Mouse (Mus musculus) bone marrow macrophage, adult 2 months (primary cell): ENCODE measurements around the gene St3gal6.

Experiments used
- CTCF ChIP-seq: IDR thresholded peaks from 2 replicates; pipeline ENCODE4 v1.5.1; 2012; ENCODE audit warnings: low read depth, mild to moderate bottlenecking, low read length, moderate library complexity
- POLR2A ChIP-seq: IDR thresholded peaks from 2 replicates; pipeline ENCODE4 v1.6.1; 2012; ENCODE audit warnings: mild to moderate bottlenecking, low read depth, low read length, borderline replicate concordance

DNA sequence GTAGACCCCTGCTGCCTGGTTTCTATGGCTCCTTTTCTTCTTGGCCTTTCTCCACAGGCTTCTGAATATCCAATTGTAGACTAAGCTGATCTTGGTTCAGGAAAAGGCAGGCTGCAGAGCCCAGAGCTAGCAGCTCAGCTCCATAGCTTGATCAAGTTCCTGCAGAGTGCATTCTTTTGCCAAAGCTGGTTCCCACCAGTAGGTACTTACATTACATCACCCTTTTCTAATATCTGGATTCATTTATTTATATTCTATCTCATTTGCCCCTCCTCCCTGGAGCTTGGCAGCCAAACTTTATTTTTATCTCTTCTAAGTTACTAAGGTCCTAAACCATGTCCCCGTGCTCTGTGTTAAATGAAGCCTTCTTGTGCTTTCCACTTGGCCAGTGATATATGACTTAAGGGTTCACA, 24.9 kb downstream of the St3gal6 start:
- TF ChIP-seq CTCF (no peak), POLR2A (no peak)
